Mouse (Mus musculus) kidney, embryonic 16.5 days (tissue): Measurements from ENCODE around the gene Ireb2. TPM values are rescaled to one million over a fixed set of nuclear protein-coding genes. Genes with fewer than 3 reads are reported as not detected.
"Not testable (repeated sequence)": the region's sequence is repeated elsewhere in the genome, so short reads cannot be mapped to it uniquely, and the experiment has no call there.

Source experiments
- ATAC-seq: fragments of 200-750 bp; cut with Nextera tagmentation; 2 replicates; pipeline ENCODE4 v1.8.0; 2017; ENCODE audit warnings: moderate TSS enrichment; ENCODE audit not compliant: low FRiP score, low TSS enrichment
- H3K27ac ChIP-seq: fragments of 300-500 bp; sonication (generic); 2 replicates; pipeline ENCODE4 v1.5.1; 2014; ENCODE audit warnings: low read length
- H3K27me3 ChIP-seq: fragments of 300-500 bp; sonication (generic); 2 replicates; pipeline ENCODE4 v1.6.1; 2014; ENCODE audit warnings: low read length, control low read depth, mixed read lengths; ENCODE audit not compliant: insufficient read depth
- H3K36me3 ChIP-seq: fragments of 300-500 bp; sonication (generic); 2 replicates; pipeline ENCODE4 v1.6.1; 2014; ENCODE audit warnings: low read length, control low read depth, mixed read lengths; ENCODE audit not compliant: insufficient read depth
- H3K4me1 ChIP-seq: fragments of 300-500 bp; sonication (generic); 2 replicates; pipeline ENCODE4 v1.6.1; 2014; ENCODE audit warnings: low read length, control low read depth, mixed read lengths; ENCODE audit not compliant: insufficient read depth
- H3K4me2 ChIP-seq: fragments of 300-500 bp; sonication (generic); replicated peaks from 2 replicates; pipeline ENCODE4 v1.6.1; 2014; ENCODE audit warnings: low read depth, low read length
- H3K4me3 ChIP-seq: fragments of 300-500 bp; sonication (generic); 2 replicates; pipeline ENCODE4 v1.5.1; 2014; ENCODE audit warnings: mild to moderate bottlenecking, low read length
- H3K9ac ChIP-seq: fragments of 300-500 bp; sonication (generic); replicated peaks from 2 replicates; pipeline ENCODE4 v1.6.1; 2014; ENCODE audit warnings: low read length
- H3K9me3 ChIP-seq: fragments of 300-500 bp; sonication (generic); 2 replicates; pipeline ENCODE4 v1.6.1; 2016; ENCODE audit warnings: low read length, control low read depth
- WGBS: fragments of 180-500 bp; shearing (Covaris S2); extraction: QIAGEN DNeasy Blood & Tissue Kit; methylation state at CpG from one replicate; pipeline ENCODE4 v1.1.7; 2014; 5-methylcytosine and 5-hydroxymethylcytosine counted together
- polyA plus RNA-seq: library from polyadenylated mRNA; unstranded; fragments of >200 nt; fragmentation: Nextera tagmentation; extraction: Ambion mirVana; gene quantifications from 2 replicates; pipeline ENCODE4 v1.2.1, GENCODE M21; 2015

Ireb2 gene
- polyA plus RNA-seq, 1 experiment from 2014 or later, result 35.4 TPM

- Histone ChIP-seq H3K9ac (no peak overlapping the region), H3K4me1 (peaks cover 8% of the 10 kb centered on the region; the same call in 1 of the 2 replicates), H3K36me3 (no peaks in the 10 kb centered on the region), H3K9me3 (no peaks in the 10 kb centered on the region), H3K4me3 (no peak overlapping the region), H3K4me2 (no peak overlapping the region), H3K27me3 (no peaks in the 10 kb centered on the region), H3K27ac (no peak overlapping the region)
- no peak for ATAC-seq
- 72% methylated on average over 5 of the region's 5 CpGs for WGBS
Observed at GRCm38 (mm10) chr9:54842311-54842710, 21.3 kb upstream of the Ireb2 start.

GRCm38 (mm10) chr9:54843887-54844286 is 19.7 kb upstream of the Ireb2 start:
- Histone ChIP-seq H3K36me3 (no peaks in the 10 kb centered on the region), H3K9ac (no peak overlapping the region), H3K4me3 (no peak overlapping the region), H3K4me2 (no peak overlapping the region), H3K4me1 (peaks cover 8% of the 10 kb centered on the region; the same call in 1 of the 2 replicates), H3K27ac (0 out of 2 replicates have a peak overlapping the region, but pooled peaks have one; percentile 28), H3K27me3 (no peaks in the 10 kb centered on the region), H3K9me3 (no peaks in the 10 kb centered on the region)
- ATAC-seq, result no peak
- WGBS, result 57% methylated on average over 6 of the region's 6 CpGs

GRCm38 (mm10) chr9:54844556-54845176 is 18.9 kb upstream of the Ireb2 start:
- H3K4me1 ChIP-seq, result peaks cover 8% of the 10 kb centered on the region; the same call in 1 of the 2 replicates
- 48% methylated on average over 3 of the region's 3 CpGs for WGBS
- no peaks in the 10 kb centered on the region for H3K36me3 ChIP-seq
- H3K9ac ChIP-seq, result no peak overlapping the region
- H3K4me3 ChIP-seq, result no peak overlapping the region
- H3K9me3 ChIP-seq, result no peaks in the 10 kb centered on the region
- H3K27me3 ChIP-seq, result no peaks in the 10 kb centered on the region
- no peak; the same call in 1 of the 2 replicates for ATAC-seq
- no peak overlapping the region for H3K4me2 ChIP-seq
- H3K27ac ChIP-seq, result no peak overlapping the region

GRCm38 (mm10) chr9:54848203-54848602 is 15.4 kb upstream of the Ireb2 start:
- H3K27ac ChIP-seq, result no peak overlapping the region
- no peak overlapping the region for H3K9ac ChIP-seq
- H3K4me2 ChIP-seq, result no peak overlapping the region
- peaks cover 8% of the 10 kb centered on the region; the same call in 1 of the 2 replicates for H3K4me1 ChIP-seq
- no peaks in the 10 kb centered on the region for H3K27me3 ChIP-seq
- no peaks in the 10 kb centered on the region for H3K9me3 ChIP-seq
- H3K36me3 ChIP-seq, result no peaks in the 10 kb centered on the region
- no peak for ATAC-seq
- H3K4me3 ChIP-seq, result no peak overlapping the region

GRCm38 (mm10) chr9:54853036-54853435 is 10.6 kb upstream of the Ireb2 start:
- 41% methylated on average over 6 of the region's 6 CpGs for WGBS
- peak overlapping the region; percentile 9; the same call in 1 of the 2 replicates for H3K27ac ChIP-seq

GRCm38 (mm10) chr9:54853619-54854018 is 10.0 kb upstream of the Ireb2 start:
- Histone ChIP-seq H3K4me3 (no peak overlapping the region), H3K4me1 (0 out of 2 replicates have a peak, but pooled peaks cover 4% of the 10 kb centered on the region), H3K9me3 (no peaks in the 10 kb centered on the region), H3K27ac (0 out of 2 replicates have a peak overlapping the region, but pooled peaks have one; percentile 6), H3K27me3 (no peaks in the 10 kb centered on the region), H3K36me3 (no peaks in the 10 kb centered on the region), H3K9ac (no peak overlapping the region), H3K4me2 (no peak overlapping the region)
- 11% methylated on average over 4 of the region's 4 CpGs for WGBS
- ATAC-seq, result peak; percentile 57; the same call in 1 of the 2 replicates

More at GRCm38 (mm10) chr9:54853036-54853435, 10.6 kb upstream of the Ireb2 start:
- H3K27me3 ChIP-seq, H3K9ac ChIP-seq, ATAC-seq, H3K36me3 ChIP-seq, H3K4me3 ChIP-seq, H3K4me2 ChIP-seq, H3K4me1 ChIP-seq, H3K9me3 ChIP-seq: not testable (repeated sequence)

GRCm38 (mm10) chr9:54855638-54856037 is 8.0 kb upstream of the Ireb2 start:
- Histone ChIP-seq H3K4me2 (no peak overlapping the region), H3K4me3 (no peak overlapping the region), H3K36me3 (no peaks in the 10 kb centered on the region), H3K9ac (no peak overlapping the region), H3K4me1 (0 out of 2 replicates have a peak, but pooled peaks cover 4% of the 10 kb centered on the region), H3K27ac (no peak overlapping the region), H3K9me3 (no peaks in the 10 kb centered on the region), H3K27me3 (no peaks in the 10 kb centered on the region)
- no peak for ATAC-seq
- WGBS, result 52% methylated on average over 6 of the region's 6 CpGs

GRCm38 (mm10) chr9:54856121-54856520 is 7.5 kb upstream of the Ireb2 start:
- Histone ChIP-seq H3K27me3 (no peaks in the 10 kb centered on the region), H3K4me1 (0 out of 2 replicates have a peak, but pooled peaks cover 4% of the 10 kb centered on the region), H3K36me3 (no peaks in the 10 kb centered on the region), H3K4me2 (no peak overlapping the region), H3K9ac (no peak overlapping the region), H3K9me3 (no peaks in the 10 kb centered on the region), H3K27ac (no peak overlapping the region), H3K4me3 (no peak overlapping the region)
- WGBS, result 85% methylated on average over 6 of the region's 6 CpGs
- no peak for ATAC-seq

- no peak for ATAC-seq
- no peaks in the 10 kb centered on the region for H3K36me3 ChIP-seq
- H3K9ac ChIP-seq, result no peak overlapping the region
- H3K9me3 ChIP-seq, result no peaks in the 10 kb centered on the region
- H3K4me1 ChIP-seq, result 0 out of 2 replicates have a peak, but pooled peaks cover 4% of the 10 kb centered on the region
- H3K27ac ChIP-seq, result no peak overlapping the region
- no peak overlapping the region for H3K4me2 ChIP-seq
- H3K27me3 ChIP-seq, result no peaks in the 10 kb centered on the region
- WGBS, result 10% methylated on average over 3 of the region's 3 CpGs
- no peak overlapping the region for H3K4me3 ChIP-seq
Observed at GRCm38 (mm10) chr9:54857474-54857873, 6.1 kb upstream of the Ireb2 start.

- no peak for ATAC-seq
- Histone ChIP-seq H3K27me3 (no peaks in the 10 kb centered on the region), H3K36me3 (0 out of 2 replicates have a peak, but pooled peaks cover under 1% of the 10 kb centered on the region), H3K4me1 (peaks cover 6% of the 10 kb centered on the region), H3K9ac (no peak overlapping the region), H3K4me2 (no peak overlapping the region), H3K9me3 (no peaks in the 10 kb centered on the region), H3K4me3 (no peak overlapping the region), H3K27ac (no peak overlapping the region)
- 85% methylated on average over 7 of the region's 7 CpGs for WGBS
Observed at GRCm38 (mm10) chr9:54860526-54860925, 3.1 kb upstream of the Ireb2 start.
